Mouse (Mus musculus) kidney, embryonic 15.5 days (tissue): ENCODE measurements around the gene Hs3st4. TPM values are rescaled to one million over a fixed set of nuclear protein-coding genes. Genes with fewer than 3 reads are reported as not detected.

Source experiments
- ATAC-seq: fragments of 200-750 bp; cut with Nextera tagmentation; replicated peaks from 2 replicates; pipeline ENCODE4 v1.8.0; 2017; ENCODE audit warnings: moderate TSS enrichment; ENCODE audit not compliant: low FRiP score
- H3K27ac ChIP-seq: fragments of 300-500 bp; sonication (generic); 2 replicates; pipeline ENCODE4 v1.5.1; 2015; ENCODE audit warnings: mild to moderate bottlenecking, inconsistent platforms
- H3K27me3 ChIP-seq: fragments of 300-500 bp; sonication (generic); 2 replicates; pipeline ENCODE4 v1.6.1; 2015; ENCODE audit warnings: inconsistent platforms
- H3K36me3 ChIP-seq: fragments of 300-500 bp; sonication (generic); 2 replicates; pipeline ENCODE4 v1.6.1; 2015; ENCODE audit warnings: inconsistent platforms
- H3K4me1 ChIP-seq: fragments of 300-500 bp; sonication (generic); 2 replicates; pipeline ENCODE4 v1.6.1; 2015; ENCODE audit warnings: inconsistent platforms
- H3K4me2 ChIP-seq: fragments of 300-500 bp; sonication (generic); 2 replicates; pipeline ENCODE4 v1.6.1; 2015; ENCODE audit warnings: moderate library complexity, mild to moderate bottlenecking, inconsistent platforms
- H3K4me3 ChIP-seq: fragments of 300-500 bp; sonication (generic); replicated peaks from 2 replicates; pipeline ENCODE4 v1.5.1; 2015; ENCODE audit warnings: mild to moderate bottlenecking, inconsistent platforms
- H3K9ac ChIP-seq: fragments of 300-500 bp; sonication (generic); 2 replicates; pipeline ENCODE4 v1.6.1; 2015; ENCODE audit warnings: mild to moderate bottlenecking, inconsistent platforms
- H3K9me3 ChIP-seq: fragments of 300-500 bp; sonication (generic); replicated peaks from 2 replicates; pipeline ENCODE4 v1.6.1; 2016; ENCODE audit warnings: inconsistent platforms
- WGBS: fragments of 180-500 bp; shearing (Covaris S2); methylation state at CpG from one replicate; pipeline ENCODE4 v1.1.7; 2015; ENCODE audit warnings: mixed read lengths; 5-methylcytosine and 5-hydroxymethylcytosine counted together
- polyA plus RNA-seq: library from polyadenylated mRNA; unstranded; fragments of >200 nt; fragmentation: Nextera tagmentation; extraction: Ambion mirVana; gene quantifications from 2 replicates; pipeline ENCODE4 v1.2.1, GENCODE M21; 2015

Hs3st4 gene
- polyA plus RNA-seq, 1 experiment from 2014 or later, result 0.09 TPM

DNA sequence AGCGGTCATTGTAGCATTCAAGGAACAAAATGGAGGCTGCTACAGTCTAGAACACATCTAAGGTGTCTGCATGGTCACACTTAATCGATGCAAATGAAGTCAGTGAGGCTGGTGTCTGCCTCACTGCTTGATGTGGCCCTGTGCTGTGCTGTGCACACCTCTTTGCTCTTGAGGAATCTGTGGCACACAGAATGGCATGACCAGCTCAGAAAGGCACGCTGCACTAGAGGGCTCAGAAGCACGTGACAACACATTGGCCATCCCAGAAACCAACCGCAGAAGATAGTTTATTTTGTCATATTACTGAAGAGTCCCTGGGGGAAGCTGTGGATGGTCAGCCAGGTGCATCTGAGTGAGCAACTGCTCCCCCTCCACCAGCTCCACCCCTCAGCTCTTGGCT, 44.2 kb downstream of the Hs3st4 start:
- no peaks in the 10 kb centered on the region for H3K4me1 ChIP-seq
- no peak overlapping the region for H3K4me2 ChIP-seq
- H3K27ac ChIP-seq, result no peak overlapping the region
- 72% methylated on average over 5 of the region's 5 CpGs for WGBS
- no peak overlapping the region for H3K4me3 ChIP-seq
- H3K9ac ChIP-seq, result no peak overlapping the region
- no peaks in the 10 kb centered on the region for H3K9me3 ChIP-seq
- no peaks in the 10 kb centered on the region for H3K36me3 ChIP-seq
- no peak for ATAC-seq
- no peaks in the 10 kb centered on the region for H3K27me3 ChIP-seq

DNA sequence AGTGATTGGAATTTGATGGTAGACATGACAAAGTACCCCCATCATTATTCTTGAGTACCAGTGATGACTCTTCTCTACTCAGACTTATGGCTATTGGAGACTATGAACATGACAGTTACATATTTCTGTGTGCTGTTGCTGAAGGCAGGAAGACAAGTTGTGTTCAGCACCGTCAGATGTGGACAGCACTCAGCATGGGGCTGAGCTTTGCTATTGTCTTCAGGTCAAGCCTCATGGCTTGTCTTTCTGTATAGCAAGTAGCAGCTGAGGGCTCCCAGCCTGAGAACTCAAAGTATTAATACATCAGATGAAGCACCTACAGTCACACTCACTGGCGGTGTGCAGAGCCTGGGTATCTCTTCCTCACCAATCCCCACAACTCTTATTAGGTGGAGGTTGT, 49.6 kb downstream of the Hs3st4 start:
- Histone ChIP-seq H3K27ac (no peak overlapping the region), H3K9ac (no peak overlapping the region), H3K4me2 (no peak overlapping the region), H3K9me3 (no peaks in the 10 kb centered on the region), H3K4me1 (no peaks in the 10 kb centered on the region), H3K4me3 (no peak overlapping the region), H3K27me3 (no peaks in the 10 kb centered on the region), H3K36me3 (no peaks in the 10 kb centered on the region)
- WGBS, result 39% methylated on average over 2 of the region's 2 CpGs
- no peak for ATAC-seq

- H3K4me3 ChIP-seq, result no peak overlapping the region
- no peaks in the 10 kb centered on the region for H3K9me3 ChIP-seq
- WGBS, result 70% methylated on average over 2 of the region's 2 CpGs
- no peak overlapping the region for H3K9ac ChIP-seq
- H3K4me1 ChIP-seq, result no peaks in the 10 kb centered on the region
- no peaks in the 10 kb centered on the region for H3K27me3 ChIP-seq
- H3K4me2 ChIP-seq, result no peak overlapping the region
- H3K27ac ChIP-seq, result no peak overlapping the region
- H3K36me3 ChIP-seq, result no peaks in the 10 kb centered on the region
- no peak for ATAC-seq
Observed at GRCm38 (mm10) chr7:124033332-124033731, 50.7 kb downstream of the Hs3st4 start.

DNA sequence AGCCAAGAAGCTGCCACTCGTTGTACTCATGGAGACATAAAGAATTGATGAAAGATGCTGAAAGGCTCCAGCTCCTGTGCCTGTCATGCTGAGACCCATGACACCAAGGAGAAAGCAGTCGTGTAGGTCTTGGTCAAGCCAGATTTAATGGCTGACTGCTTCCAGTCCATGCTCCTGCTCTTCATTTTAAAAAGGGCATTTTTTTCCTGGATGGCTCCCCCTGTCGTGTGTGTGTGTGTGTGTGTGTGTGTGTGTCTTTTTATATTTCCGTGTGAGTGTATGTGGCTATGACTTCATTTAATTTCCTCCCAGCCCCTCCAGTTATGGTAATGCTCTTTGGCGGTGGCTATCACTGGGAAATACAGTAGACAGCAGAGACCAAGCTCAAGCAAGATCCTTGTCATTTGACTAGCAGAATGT, 54.6 kb downstream of the Hs3st4 start:
- no peaks in the 10 kb centered on the region for H3K4me1 ChIP-seq
- 43% methylated on average over 5 of the region's 5 CpGs for WGBS
- H3K4me3 ChIP-seq, result no peak overlapping the region
- no peaks in the 10 kb centered on the region for H3K36me3 ChIP-seq
- no peak overlapping the region for H3K4me2 ChIP-seq
- no peak for ATAC-seq
- no peak overlapping the region for H3K27ac ChIP-seq
- H3K9me3 ChIP-seq, result no peaks in the 10 kb centered on the region
- no peaks in the 10 kb centered on the region for H3K27me3 ChIP-seq
- no peak overlapping the region for H3K9ac ChIP-seq

DNA sequence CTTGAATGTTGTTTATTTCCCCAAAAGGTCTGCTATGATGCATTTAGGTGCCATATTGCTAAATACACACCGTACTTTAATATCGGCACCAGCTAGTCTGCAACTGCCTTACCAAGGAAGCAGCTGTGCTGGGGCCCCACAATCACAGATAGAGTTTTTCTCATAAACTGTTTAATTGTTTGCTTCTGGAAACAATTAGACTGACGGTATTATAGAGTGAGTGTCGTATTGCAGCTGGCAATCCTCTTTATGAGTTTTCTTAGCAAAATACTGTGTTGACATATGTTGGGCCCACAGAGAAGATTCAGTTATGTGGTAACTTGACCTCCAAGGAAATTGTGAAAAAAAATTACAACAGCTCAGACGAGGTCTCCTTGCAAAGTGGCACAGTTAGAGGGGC, 56.5 kb downstream of the Hs3st4 start:
- no peak for ATAC-seq
- H3K27me3 ChIP-seq, result no peaks in the 10 kb centered on the region
- H3K9me3 ChIP-seq, result no peaks in the 10 kb centered on the region
- no peak overlapping the region for H3K4me2 ChIP-seq
- H3K27ac ChIP-seq, result no peak overlapping the region
- no peaks in the 10 kb centered on the region for H3K4me1 ChIP-seq
- no peak overlapping the region for H3K4me3 ChIP-seq
- WGBS, result 34% methylated on average over 5 of the region's 5 CpGs
- H3K36me3 ChIP-seq, result no peaks in the 10 kb centered on the region
- H3K9ac ChIP-seq, result no peak overlapping the region

- ATAC-seq, result no peak
- Histone ChIP-seq H3K4me1 (no peaks in the 10 kb centered on the region), H3K27ac (no peak overlapping the region), H3K4me3 (no peak overlapping the region), H3K4me2 (no peak overlapping the region), H3K9ac (no peak overlapping the region), H3K36me3 (no peaks in the 10 kb centered on the region), H3K9me3 (no peaks in the 10 kb centered on the region), H3K27me3 (no peaks in the 10 kb centered on the region)
Observed at GRCm38 (mm10) chr7:124047382-124047781, 64.7 kb downstream of the Hs3st4 start.

GRCm38 (mm10) chr7:124048971-124049370, 66.3 kb downstream of the Hs3st4 start:
- Histone ChIP-seq H3K36me3 (no peaks in the 10 kb centered on the region), H3K27me3 (no peaks in the 10 kb centered on the region), H3K9me3 (no peaks in the 10 kb centered on the region), H3K9ac (no peak overlapping the region), H3K4me2 (no peak overlapping the region), H3K27ac (no peak overlapping the region), H3K4me1 (no peaks in the 10 kb centered on the region), H3K4me3 (no peak overlapping the region)
- ATAC-seq, result no peak
- 64% methylated on average over 1 of the region's 1 CpGs for WGBS

GRCm38 (mm10) chr7:124050421-124050820, 67.8 kb downstream of the Hs3st4 start:
- 90% methylated on average over 5 of the region's 5 CpGs for WGBS
- no peak overlapping the region for H3K4me2 ChIP-seq

DNA sequence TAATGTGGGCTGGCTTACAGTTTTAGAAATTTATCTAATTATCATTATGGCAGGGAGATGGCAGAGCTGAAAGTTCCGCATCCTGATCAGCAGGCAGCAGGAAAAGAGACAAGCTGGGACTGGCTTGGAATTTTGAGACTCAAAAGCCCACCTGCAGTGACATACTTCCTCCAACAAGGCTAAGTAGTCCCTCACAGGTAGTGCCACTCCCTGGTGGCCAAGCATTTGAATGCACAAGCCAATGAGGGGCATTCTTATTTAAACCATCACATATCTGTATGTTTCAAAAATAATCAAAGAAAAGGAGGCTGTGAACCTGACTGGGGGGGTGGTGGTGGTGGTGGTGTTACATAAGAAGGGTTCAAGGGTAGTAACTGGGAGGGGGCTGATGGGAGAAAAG, 101.1 kb downstream of the Hs3st4 start:
- Histone ChIP-seq H3K27me3 (no peaks in the 10 kb centered on the region), H3K4me3 (no peak overlapping the region), H3K4me2 (no peak overlapping the region), H3K9ac (no peak overlapping the region), H3K27ac (no peak overlapping the region), H3K4me1 (no peaks in the 10 kb centered on the region), H3K36me3 (no peaks in the 10 kb centered on the region), H3K9me3 (no peaks in the 10 kb centered on the region)
- ATAC-seq, result no peak
- 78% methylated on average over 1 of the region's 1 CpGs for WGBS

More at GRCm38 (mm10) chr7:124050421-124050820, 67.8 kb downstream of the Hs3st4 start:
- Histone ChIP-seq H3K9ac (no peak overlapping the region), H3K9me3 (no peaks in the 10 kb centered on the region), H3K4me3 (no peak overlapping the region), H3K36me3 (no peaks in the 10 kb centered on the region), H3K27ac (no peak overlapping the region), H3K4me1 (no peaks in the 10 kb centered on the region), H3K27me3 (no peaks in the 10 kb centered on the region)
- no peak for ATAC-seq

GRCm38 (mm10) chr7:124129019-124129418, 146.3 kb downstream of the Hs3st4 start:
- Histone ChIP-seq H3K4me2 (no peak overlapping the region), H3K27me3 (0 out of 2 replicates have a peak, but pooled peaks cover 3% of the 10 kb centered on the region), H3K9ac (no peak overlapping the region), H3K27ac (no peak overlapping the region), H3K36me3 (no peaks in the 10 kb centered on the region), H3K4me1 (no peaks in the 10 kb centered on the region), H3K4me3 (no peak overlapping the region), H3K9me3 (no peaks in the 10 kb centered on the region)
- WGBS, result 3% methylated on average over 2 of the region's 2 CpGs
- no peak for ATAC-seq

GRCm38 (mm10) chr7:124131312-124131711, 148.6 kb downstream of the Hs3st4 start:
- no peaks in the 10 kb centered on the region for H3K36me3 ChIP-seq
- ATAC-seq, result no peak
- no peak overlapping the region for H3K27ac ChIP-seq
- no peaks in the 10 kb centered on the region for H3K4me1 ChIP-seq
- no peaks in the 10 kb centered on the region for H3K9me3 ChIP-seq
- 74% methylated on average over 7 of the region's 7 CpGs for WGBS
- H3K4me3 ChIP-seq, result no peak overlapping the region
- no peak overlapping the region for H3K4me2 ChIP-seq
- H3K27me3 ChIP-seq, result 0 out of 2 replicates have a peak, but pooled peaks cover 3% of the 10 kb centered on the region
- no peak overlapping the region for H3K9ac ChIP-seq

DNA sequence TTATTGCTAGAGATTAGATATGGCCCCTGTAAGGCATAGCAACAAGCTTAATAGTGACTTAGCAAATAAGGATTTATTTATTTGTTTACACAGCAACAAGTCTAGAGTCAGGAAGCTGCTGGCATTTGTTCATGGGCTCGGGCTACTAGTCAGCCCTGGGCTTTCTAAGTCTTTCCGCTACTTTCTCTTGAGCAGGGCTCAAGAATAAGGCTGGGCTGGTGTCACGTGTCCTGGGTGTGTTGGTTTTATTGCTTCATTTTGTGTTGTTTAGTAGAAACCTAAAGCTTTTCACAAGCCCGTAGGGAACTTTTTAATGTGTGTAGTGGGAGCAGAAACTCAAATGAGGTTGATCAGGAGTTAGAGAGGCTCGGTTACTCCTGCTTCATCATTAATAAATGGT, 153.5 kb downstream of the Hs3st4 start:
- 55% methylated on average over 5 of the region's 5 CpGs for WGBS
- Histone ChIP-seq H3K27ac (no peak overlapping the region), H3K9ac (no peak overlapping the region), H3K4me3 (no peak overlapping the region), H3K4me2 (no peak overlapping the region), H3K36me3 (no peaks in the 10 kb centered on the region), H3K9me3 (no peaks in the 10 kb centered on the region), H3K27me3 (no peaks in the 10 kb centered on the region), H3K4me1 (no peaks in the 10 kb centered on the region)
- no peak for ATAC-seq

GRCm38 (mm10) chr7:124141229-124141628, 158.6 kb downstream of the Hs3st4 start:
- Histone ChIP-seq H3K4me3 (no peak overlapping the region), H3K4me1 (no peaks in the 10 kb centered on the region), H3K27me3 (no peaks in the 10 kb centered on the region), H3K9ac (no peak overlapping the region), H3K36me3 (no peaks in the 10 kb centered on the region), H3K27ac (no peak overlapping the region), H3K9me3 (no peaks in the 10 kb centered on the region), H3K4me2 (no peak overlapping the region)
- no peak for ATAC-seq
- WGBS, result 72% methylated on average over 6 of the region's 6 CpGs
